Mouse (Mus musculus) subcutaneous adipose tissue, adult 2 months (tissue): ENCODE data around the gene Usp11. TPM values are rescaled to one million over a fixed set of nuclear protein-coding genes. Genes with fewer than 3 reads are reported as not detected.

Source experiments
- polyA plus RNA-seq: library from polyadenylated mRNA; depleted of rRNA; stranded (reverse); fragments of >200 nt; gene quantifications from 2 replicates; pipeline ENCODE4 v1.2.3, GENCODE M21; 2012; ENCODE audit warnings: low replicate concordance; rRNA removed

Gene Usp11
- polyA plus RNA-seq: 5.8 and 28.5 TPM in 2 replicates

DNA sequence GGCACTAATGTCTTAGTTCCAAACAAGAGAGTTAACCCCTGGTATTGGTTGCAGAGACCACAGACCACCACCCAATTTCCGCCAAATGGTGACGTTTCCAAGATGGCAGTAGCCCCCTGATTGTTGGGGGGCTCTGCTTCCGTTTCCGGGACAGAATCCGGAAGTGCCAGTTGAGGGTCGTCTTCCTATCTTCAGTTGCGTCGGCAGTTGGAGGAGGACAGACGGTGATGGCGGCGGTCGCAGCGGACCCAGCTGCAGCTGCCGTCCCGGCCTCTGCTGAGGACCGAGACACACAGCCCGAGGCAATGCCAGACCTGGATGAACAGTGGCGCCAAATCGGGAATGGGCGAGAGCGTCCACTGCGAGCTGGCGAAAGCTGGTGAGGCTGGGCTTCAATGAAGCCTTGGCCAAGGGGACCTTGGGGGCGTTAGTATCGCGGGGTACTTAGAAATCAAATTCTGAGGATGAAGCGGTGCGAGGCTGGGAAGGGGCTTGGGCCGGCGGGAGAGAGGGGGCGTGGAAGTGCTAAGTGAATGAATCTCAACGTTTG, at the start of gene Usp11:
Gene Usp11 (plus strand): TSS at position 166 of the 550 bp plus-strand sequence.

DNA sequence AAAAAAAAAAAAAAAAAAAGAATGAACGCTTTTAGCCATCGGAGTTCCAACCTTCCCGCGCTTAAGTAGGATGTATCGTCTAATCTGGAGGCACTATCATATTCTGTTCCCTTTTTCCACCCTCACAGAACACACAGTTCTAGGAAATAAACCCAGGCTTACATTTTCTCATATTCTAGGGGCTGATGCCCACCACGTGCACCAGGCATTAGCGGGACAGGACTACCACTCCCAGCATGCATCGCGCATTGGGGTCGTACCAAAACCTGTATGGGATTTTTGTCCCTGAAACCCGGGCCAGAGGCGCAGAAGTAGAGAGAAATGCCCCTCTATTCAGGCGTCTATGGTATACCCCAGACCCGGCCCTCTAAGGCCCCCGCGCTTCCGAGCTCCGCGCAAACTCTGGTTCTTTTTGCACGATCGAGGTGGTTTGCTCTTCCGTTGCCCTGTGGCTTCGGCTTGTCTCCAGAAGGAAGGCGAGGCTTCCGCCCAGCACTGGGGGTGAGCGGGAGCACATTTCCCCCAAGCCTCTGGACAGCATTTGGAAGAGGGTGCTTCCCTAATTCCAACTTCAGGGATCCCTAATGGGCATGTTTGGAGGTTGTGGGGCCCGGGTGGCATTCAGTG, 45.6 kb upstream of the Usp11 start, which contains the start of gene Uba1:
Gene Uba1 (plus strand): TSS at position 301 of the 627 bp plus-strand sequence.

DNA sequence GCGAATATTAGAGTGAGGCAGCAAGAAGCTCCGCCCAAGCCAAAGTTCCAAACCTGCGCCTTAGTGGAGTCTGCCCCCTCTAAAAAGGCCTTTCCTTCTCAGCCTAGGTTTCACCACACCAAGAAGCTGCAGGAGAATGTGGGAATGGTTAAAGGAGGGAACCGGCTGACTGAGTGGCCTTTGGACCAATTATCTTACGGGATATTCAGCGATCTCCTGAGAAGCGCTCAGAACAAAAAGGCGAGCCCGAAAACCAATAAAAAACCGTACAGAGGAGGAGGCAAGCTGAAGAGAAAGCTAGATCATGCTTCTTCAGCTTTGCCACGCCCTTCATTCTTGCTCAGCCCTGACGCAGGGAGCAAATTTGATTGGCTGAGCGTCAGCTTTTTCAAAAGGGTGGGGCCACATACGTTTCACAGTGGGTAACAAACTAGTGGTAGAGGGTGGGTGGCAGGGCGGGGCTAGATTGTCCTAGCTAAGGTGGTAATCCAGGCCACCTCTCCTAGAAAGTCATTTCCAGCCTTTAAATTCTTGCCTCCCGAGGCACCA, 16.1 kb upstream of the Usp11 start, which contains the start of gene Cdk16:
Gene Cdk16 (plus strand): TSS at position 436 of the 549 bp plus-strand sequence.

Other genes starting within 250 kb of the Usp11 start
- gene Rgn, start 154.1 kb upstream of the Usp11 start, polyA plus RNA-seq: not detected in 2 replicates
- gene Rbm10, start 86.4 kb upstream of the Usp11 start, polyA plus RNA-seq: 28.2 and 69.6 TPM in 2 replicates
- 156 and 174 TPM in 2 replicates for gene Ndufb11, start 86.3 kb upstream of the Usp11 start, polyA plus RNA-seq
- 271 and 335 TPM in 2 replicates for gene Uba1, start 45.6 kb upstream of the Usp11 start, polyA plus RNA-seq
- gene Cdk16, start 16.0 kb upstream of the Usp11 start, polyA plus RNA-seq: 237 and 267 TPM in 2 replicates
- gene Araf, start 93.9 kb downstream of the Usp11 start, polyA plus RNA-seq: 154 and 191 TPM in 2 replicates
- 11.9 and 29.4 TPM in 2 replicates for gene Timp1, start 166.3 kb downstream of the Usp11 start, polyA plus RNA-seq
- gene Syn1, start 217.1 kb downstream of the Usp11 start, polyA plus RNA-seq: 0.42 and 0.64 TPM in 2 replicates
- 39.5 and 44.0 TPM in 2 replicates for gene Cfp, start 227.6 kb downstream of the Usp11 start, polyA plus RNA-seq
- 21.0 and 24.7 TPM in 2 replicates for gene Elk1, start 246.7 kb downstream of the Usp11 start, polyA plus RNA-seq